Mouse (Mus musculus) left cerebral cortex, adult 18-20 months (tissue): ENCODE data around the gene Swi5. TPM values are rescaled to one million over a fixed set of nuclear protein-coding genes. Genes with fewer than 3 reads are reported as not detected.

ENCODE experiments used
- microRNA-seq, 2 experiments: library from miRNA; unstranded; fragments of <30 nt; microRNA quantifications; one replicate each; pipeline ENCODE4 v1.2.0; 2021
- total RNA-seq, 2 experiments: library from RNA; stranded (reverse); gene quantifications; 2 replicates each; pipeline ENCODE4 v1.2.3; 2021

The Swi5 gene
- total RNA-seq, 2 experiments from 2014 or later, result 205 to 210 TPM

Small RNA genes within 50 kb of the gene (microRNA-seq; reads per million reads assigned to microRNA genes)
- gene Gm23363, result 0 to 0.25 reads per million in 2 experiments
- gene Mir199b, result 0 to 0.75 reads per million in 2 experiments

Other genes starting within 250 kb of the Swi5 start
- gene Fam78a, start 203.2 kb downstream of the Swi5 start, total RNA-seq, result 1 to 10 TPM; 6.2 to 9.6 TPM
- 10 to 100 TPM; 27.1 to 32.4 TPM for gene Plpp7, start 192.5 kb downstream of the Swi5 start, total RNA-seq
- 100 to 1,000 TPM; 259 to 266 TPM for gene Prrc2b, start 137.0 kb downstream of the Swi5 start, total RNA-seq
- 10 to 100 TPM; 19.3 to 23.5 TPM for gene Pomt1, start 51.5 kb downstream of the Swi5 start, total RNA-seq
- gene Uck1, start 27.9 kb downstream of the Swi5 start, total RNA-seq, result 10 to 100 TPM; 49.6 to 53.6 TPM
- 10 to 100 TPM; 84.2 to 88.5 TPM for gene Golga2, start 691 bp downstream of the Swi5 start, total RNA-seq
- gene Ciz1, start 64.3 kb upstream of the Swi5 start, total RNA-seq, result 10 to 100 TPM; 66.4 to 78.3 TPM
- 1,000 to 10,000 TPM; 1,236 to 1,244 TPM for gene Dnm1, start 65.3 kb upstream of the Swi5 start, total RNA-seq
- gene 1110008P14Rik, start 93.9 kb upstream of the Swi5 start, total RNA-seq, result 100 to 1,000 TPM; 283 to 350 TPM
- under 1 TPM; 0.77 to 0.84 TPM for gene Lcn2, start 100.2 kb upstream of the Swi5 start, total RNA-seq
- gene Ptges2, start 107.8 kb upstream of the Swi5 start, total RNA-seq, result 10 to 100 TPM; 49.5 to 51.2 TPM
- 1 to 10 TPM; 3.7 to 4.6 TPM for gene Naif1, start 162.4 kb upstream of the Swi5 start, total RNA-seq
- gene Slc25a25, start 163.4 kb upstream of the Swi5 start, total RNA-seq, result 10 to 100 TPM; 67.5 to 72.1 TPM
- 10 to 100 TPM; 67.3 to 68.4 TPM for gene Fam102a, start 247.3 kb upstream of the Swi5 start, total RNA-seq